Mouse (Mus musculus): ENCODE measurements around the gene Gab3. TPM values are rescaled to one million over a fixed set of nuclear protein-coding genes. Genes with fewer than 3 reads are reported as not detected.

Gab3 gene
- total and polyA plus RNA-seq, 3 experiments: 1.1 to 1.3 (median 1.2) TPM

DNA sequence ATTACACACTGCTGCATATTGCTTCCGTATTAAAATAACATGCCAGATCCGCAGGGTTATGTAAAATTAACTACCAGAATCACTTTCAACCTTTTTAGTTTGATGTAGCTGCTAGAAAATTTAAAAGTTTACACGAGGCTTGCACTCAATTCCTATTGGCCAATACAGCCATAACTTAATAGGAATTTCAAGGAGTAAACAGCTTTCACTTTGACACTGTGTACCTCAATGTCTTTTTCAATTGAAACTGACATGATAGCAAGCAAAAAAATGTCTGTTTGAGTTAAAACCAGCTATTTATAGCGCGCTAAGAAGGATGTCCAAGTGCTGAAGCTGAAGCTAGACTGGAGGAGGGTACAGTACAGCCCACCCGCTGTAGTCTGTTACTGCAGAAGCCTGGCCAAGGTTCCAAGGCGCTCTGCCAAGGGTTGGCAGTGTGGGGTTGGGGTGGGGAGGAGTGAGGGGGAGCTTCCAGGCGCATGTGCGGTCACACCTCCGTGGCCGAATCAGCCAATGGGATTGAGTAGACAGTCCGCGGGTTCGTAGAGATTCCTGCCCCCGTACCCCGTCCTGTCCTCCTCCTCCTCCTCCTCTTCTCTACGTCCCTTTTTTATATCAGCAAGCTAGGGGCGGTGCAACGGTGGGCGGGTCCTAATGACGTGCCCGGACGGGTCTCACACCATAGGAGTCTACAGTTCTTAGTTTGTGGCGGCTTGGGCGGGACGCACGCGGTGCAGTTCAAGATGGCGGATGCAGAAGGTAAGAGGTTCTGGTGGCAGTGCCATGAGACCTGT lies 10.3 kb upstream of the Gab3 start, which contains the start of gene Dkc1:
Dkc1 (plus strand) TSS at position 486 of the 794 bp plus-strand sequence.
- peak; percentile 88 to 92 for DNase-seq
- Histone ChIP-seq H3K4me1 (ENCODE audit: control insufficient read depth, insufficient read depth, low read length) (no peaks in the 10 kb centered on the region), H3K27me3 (ENCODE audit: control insufficient read depth, insufficient read depth, low read length) (no peaks in the 10 kb centered on the region), H3K4me3 (peak within 1 kb of the TSS; percentile 59), H3K9ac (ENCODE audit: low read depth, low read length) (peak within 1 kb of the TSS; percentile 45), H3K79me2 (replicated peaks; ENCODE audit: control insufficient read depth, insufficient read depth, low read length) (no peaks in the 10 kb centered on the region), H3K36me3 (ENCODE audit: control insufficient read depth, insufficient read depth, low read length) (no peaks in the 10 kb centered on the region), H3K27ac (peak within 1 kb of the TSS; percentile 72)
- TF ChIP-seq EP300 (IDR thresholded peaks at IDR 0.05; ENCODE audit: insufficient read depth, low read depth, low read length) (0 out of 2 replicates have a peak, but pooled peaks have one; percentile 59), POLR2A (IDR thresholded peaks at IDR 0.05; ENCODE audit: insufficient read depth, low read depth, low read length) (peak; percentile 74), CTCF (IDR thresholded peaks at IDR 0.05) (no peak)
- 22% methylated on average over 29 of the region's 29 CpGs for WGBS
- intact Hi-C loops (cut with DNase I): loop anchor here (5.0 kb wide), 2 partner anchors 68 to 287 kb away; partner anchors contain the start of genes F8 and Fundc2

DNA sequence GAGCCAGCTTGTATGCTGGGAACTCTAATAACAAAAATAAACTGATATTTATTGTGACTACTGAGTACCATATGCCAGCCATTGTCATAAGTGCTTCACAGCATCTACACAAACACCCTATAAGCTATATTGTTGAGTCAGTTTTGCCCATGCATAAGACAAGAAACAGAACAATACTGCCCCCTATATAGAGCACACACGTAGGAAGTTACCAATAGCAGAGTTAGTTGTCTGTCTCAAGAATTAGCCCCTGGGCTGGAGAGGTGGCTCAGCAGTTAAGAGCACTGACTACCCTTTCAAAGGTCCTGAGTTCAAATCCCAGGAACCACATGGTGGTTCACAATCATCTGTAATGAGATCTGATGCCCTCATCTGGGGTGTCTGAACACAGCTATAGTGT lies 396 bp upstream of the Gab3 start:
- no peak overlapping the region for H3K9ac ChIP-seq (ENCODE audit: low read depth, low read length)
- no peak overlapping the region for H3K27ac ChIP-seq
- no peaks in the 10 kb centered on the region for H3K27me3 ChIP-seq (ENCODE audit: control insufficient read depth, insufficient read depth, low read length)
- peaks cover 2% of the 10 kb centered on the region for H3K4me1 ChIP-seq (ENCODE audit: control insufficient read depth, insufficient read depth, low read length)
- TF ChIP-seq EP300 (IDR thresholded peaks at IDR 0.05; ENCODE audit: insufficient read depth, low read depth, low read length): no peak
- peak; percentile 51 for TF ChIP-seq CTCF (IDR thresholded peaks at IDR 0.05)
- DNase-seq: no peak
- no peaks in the 10 kb centered on the region for H3K79me2 ChIP-seq (replicated peaks; ENCODE audit: control insufficient read depth, insufficient read depth, low read length)
- intact Hi-C loops (cut with DNase I): no loop called here
- WGBS: 8% methylated on average over 1 of the region's 1 CpGs
- no peak overlapping the region for H3K4me3 ChIP-seq
- no peaks in the 10 kb centered on the region for H3K36me3 ChIP-seq (ENCODE audit: control insufficient read depth, insufficient read depth, low read length)

DNA sequence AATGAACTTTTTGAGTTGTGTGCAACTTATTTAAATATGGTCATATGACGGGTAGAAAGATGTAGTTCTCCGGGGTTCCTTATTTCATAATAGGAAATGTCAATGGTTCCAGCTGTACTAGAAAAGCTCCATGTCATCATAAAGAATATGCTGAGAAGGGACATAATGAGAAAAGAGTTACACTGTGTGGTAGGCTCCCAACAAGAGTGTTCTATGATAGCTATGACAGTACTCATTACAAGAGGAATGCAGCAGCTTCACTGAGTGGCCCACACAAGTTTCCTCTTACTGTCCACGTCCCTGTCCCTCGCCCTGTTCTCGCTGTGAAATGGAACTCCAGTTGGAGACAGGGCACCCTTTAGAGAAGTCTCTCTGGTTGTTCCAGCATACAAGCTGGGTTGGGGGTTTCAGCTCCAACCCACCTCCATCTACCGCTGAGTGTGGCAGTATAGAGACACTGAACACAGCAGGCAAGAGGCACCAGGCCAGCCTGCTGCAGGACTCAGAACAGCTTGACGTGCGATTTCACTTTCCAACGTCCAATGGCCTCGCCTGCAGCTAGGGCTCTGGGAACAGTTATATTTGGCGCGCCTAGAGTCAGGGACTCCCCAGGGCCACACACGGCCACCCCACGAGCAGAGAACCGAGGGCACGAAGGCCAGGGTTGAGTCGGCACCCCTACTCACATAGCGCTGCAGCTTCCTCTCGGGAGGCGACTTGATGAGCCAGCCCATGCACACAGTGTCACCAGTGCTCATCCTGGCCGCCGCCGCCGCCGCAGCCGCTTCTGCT lies 1.1 kb downstream of the Gab3 start:
- intact Hi-C loops (cut with DNase I): loop anchor here (5.0 kb wide), 1 partner anchor 37 kb away; no protein-coding TSS in a partner anchor
- H3K79me2 ChIP-seq (replicated peaks; ENCODE audit: control insufficient read depth, insufficient read depth, low read length): no peaks in the 10 kb centered on the region

DNA sequence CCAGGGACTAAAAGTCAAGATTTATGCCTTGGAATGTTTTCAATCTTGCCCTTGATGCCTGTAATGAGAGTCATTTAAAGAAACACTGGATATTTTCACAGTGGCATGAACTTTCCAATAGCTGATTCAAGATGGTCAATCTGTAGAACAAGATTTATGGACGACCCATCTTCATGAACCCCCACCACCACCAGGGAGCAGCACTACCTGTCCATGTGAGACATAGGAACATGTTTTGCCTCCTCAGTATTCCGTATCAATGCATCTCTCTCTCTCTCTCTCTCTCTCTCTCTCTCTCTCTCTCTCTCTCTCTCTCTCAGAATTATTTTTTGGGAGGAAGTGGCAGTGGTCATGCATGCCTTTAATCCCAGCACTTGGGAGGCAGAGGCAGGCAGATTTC lies 2.9 kb downstream of the Gab3 start:
- no peak for DNase-seq
- Histone ChIP-seq H3K36me3 (ENCODE audit: control insufficient read depth, insufficient read depth, low read length) (no peaks in the 10 kb centered on the region), H3K4me3 (no peak overlapping the region), H3K27me3 (ENCODE audit: control insufficient read depth, insufficient read depth, low read length) (no peaks in the 10 kb centered on the region), H3K4me1 (ENCODE audit: control insufficient read depth, insufficient read depth, low read length) (peaks cover 2% of the 10 kb centered on the region), H3K27ac (no peak overlapping the region), H3K9ac (ENCODE audit: low read depth, low read length) (no peak overlapping the region), H3K79me2 (replicated peaks; ENCODE audit: control insufficient read depth, insufficient read depth, low read length) (no peaks in the 10 kb centered on the region)
- intact Hi-C loops (cut with DNase I): loop anchor here (5.0 kb wide), 1 partner anchor 35 kb away; no protein-coding TSS in a partner anchor
- TF ChIP-seq POLR2A (IDR thresholded peaks at IDR 0.05; ENCODE audit: insufficient read depth, low read depth, low read length): no peak
- TF ChIP-seq CTCF (IDR thresholded peaks at IDR 0.05): peak; percentile 14; the same call in 1 of the 2 replicates
- 74% methylated on average over 2 of the region's 2 CpGs for WGBS

More for the DNA sequence above, 1.1 kb downstream of the Gab3 start:
- peak overlapping the region; percentile 83 for H3K9ac ChIP-seq (ENCODE audit: low read depth, low read length)
- no peaks in the 10 kb centered on the region for H3K27me3 ChIP-seq (ENCODE audit: control insufficient read depth, insufficient read depth, low read length)
- peak in 1 of 2 experiments; percentile 44 for DNase-seq
- TF ChIP-seq CTCF (IDR thresholded peaks at IDR 0.05) (no peak), EP300 (IDR thresholded peaks at IDR 0.05; ENCODE audit: insufficient read depth, low read depth, low read length) (no peak), POLR2A (IDR thresholded peaks at IDR 0.05; ENCODE audit: insufficient read depth, low read depth, low read length) (no peak)
- WGBS: 19% methylated on average over 26 of the region's 26 CpGs
- H3K27ac ChIP-seq: peak overlapping the region; percentile 48
- H3K4me3 ChIP-seq: peak overlapping the region; percentile 55
- no peaks in the 10 kb centered on the region for H3K36me3 ChIP-seq (ENCODE audit: control insufficient read depth, insufficient read depth, low read length)
- peaks cover 2% of the 10 kb centered on the region for H3K4me1 ChIP-seq (ENCODE audit: control insufficient read depth, insufficient read depth, low read length)

DNA sequence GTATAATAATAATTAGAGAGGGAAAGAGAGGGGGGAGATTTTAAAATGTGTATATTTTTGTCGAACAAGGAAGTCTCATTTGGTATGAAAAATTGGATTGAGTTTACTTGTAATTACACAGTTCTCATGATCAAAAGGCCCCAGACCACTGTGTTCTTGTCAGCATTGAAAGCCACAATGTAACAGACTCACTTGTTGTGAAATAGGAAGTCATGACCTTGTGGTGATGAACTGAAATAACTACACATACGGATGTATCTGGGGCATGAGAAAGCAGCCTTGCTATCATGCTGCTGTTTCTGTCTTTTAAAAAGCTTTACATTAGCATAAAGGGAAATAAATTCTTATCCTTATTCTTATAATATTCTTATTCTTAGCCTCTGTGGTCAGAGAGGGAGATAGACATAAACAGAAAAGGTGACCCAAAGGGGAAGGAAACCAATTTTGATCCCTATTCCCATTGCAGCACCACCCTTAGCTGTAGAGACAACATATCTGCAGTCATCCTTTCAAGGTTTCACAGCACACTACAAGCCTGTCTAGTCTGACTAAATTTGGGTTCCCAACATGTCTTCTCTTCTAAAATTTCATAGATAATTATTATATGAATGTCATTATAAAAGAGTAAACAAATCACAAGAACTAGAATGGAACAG lies 29.0 kb downstream of the Gab3 start:
- H3K9ac ChIP-seq (ENCODE audit: low read depth, low read length): no peak overlapping the region
- no peaks in the 10 kb centered on the region for H3K79me2 ChIP-seq (replicated peaks; ENCODE audit: control insufficient read depth, insufficient read depth, low read length)
- intact Hi-C loops (cut with DNase I): no loop called here
- no peak for TF ChIP-seq CTCF (IDR thresholded peaks at IDR 0.05)
- TF ChIP-seq EP300 (IDR thresholded peaks at IDR 0.05; ENCODE audit: insufficient read depth, low read depth, low read length): no peak
- no peak for TF ChIP-seq POLR2A (IDR thresholded peaks at IDR 0.05; ENCODE audit: insufficient read depth, low read depth, low read length)
- DNase-seq: no peak
- no peak overlapping the region for H3K27ac ChIP-seq
- H3K4me3 ChIP-seq: no peak overlapping the region
- H3K27me3 ChIP-seq (ENCODE audit: control insufficient read depth, insufficient read depth, low read length): no peaks in the 10 kb centered on the region
- no peaks in the 10 kb centered on the region for H3K36me3 ChIP-seq (ENCODE audit: control insufficient read depth, insufficient read depth, low read length)
- no peaks in the 10 kb centered on the region for H3K4me1 ChIP-seq (ENCODE audit: control insufficient read depth, insufficient read depth, low read length)
- WGBS: 73% methylated on average over 2 of the region's 2 CpGs
